Mouse (Mus musculus): Measurements from ENCODE around the gene Pcyt2.

DNA sequence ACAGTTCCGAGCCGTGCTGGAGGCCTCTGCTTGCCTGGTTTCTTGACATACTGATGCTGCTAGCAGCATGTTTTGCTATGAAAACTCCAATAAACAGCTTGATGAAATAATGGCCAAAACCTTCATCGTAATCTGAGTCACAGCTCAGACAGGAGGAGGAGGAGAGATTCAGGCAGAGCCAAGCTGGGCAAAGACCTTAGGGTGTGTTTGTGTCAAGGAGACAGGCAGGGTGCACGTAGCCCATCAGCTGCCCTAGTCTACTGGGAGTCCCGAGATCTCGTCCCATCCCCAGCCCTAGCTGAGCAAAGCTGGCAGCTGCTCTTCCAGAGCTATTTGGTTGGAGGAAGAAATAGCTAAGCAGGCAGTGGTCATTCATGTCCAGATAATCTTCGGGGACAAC is 12.1 kb downstream of the Pcyt2 start:
- TF ChIP-seq CTCF (IDR thresholded peaks at IDR 0.05; ENCODE audit: low read depth, low read length) (no peak), POLR2A (IDR thresholded peaks at IDR 0.05; ENCODE audit: extremely low read depth, insufficient read depth, low read length) (no peak)
